14 mouse cellular contexts compared by ENCODE assay signal in the genomic region with DNA sequence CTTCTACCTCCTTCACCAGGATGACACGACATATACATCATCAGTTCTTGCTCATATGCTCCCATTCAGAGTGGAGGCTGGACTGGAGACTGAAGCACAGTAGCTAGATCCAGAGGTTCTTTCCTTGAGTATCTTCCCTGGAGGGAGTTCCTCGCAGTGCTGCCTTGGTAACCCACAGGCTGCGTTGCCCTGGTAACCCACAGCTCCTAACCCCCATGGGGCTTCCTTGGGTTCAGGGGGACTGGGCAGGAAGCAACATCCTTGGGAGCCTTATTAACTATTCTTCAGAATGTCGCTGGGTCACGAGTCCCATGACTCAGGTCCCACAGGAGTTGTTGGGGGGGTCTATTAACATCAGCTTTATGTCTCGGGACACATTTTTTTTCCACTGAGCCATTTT. TPM values are rescaled to one million over a fixed set of nuclear protein-coding genes. Genes with fewer than 3 reads are reported as not detected.
DNase-seq lines count a peak whose midpoint lies in the region; ATAC-seq and TF ChIP-seq lines count a peak whose summit lies in the region.
"Had no signal": no experiment of that assay in that cellular context is flagged by ENCODE, and none has a peak within 500 bp of the region (broad histone marks: within the 10 kb centered on the region; RNA-seq: fewer than 3 reads in every experiment).

No protein-coding gene starts in this region.

- no peak for ATAC-seq in forebrain, embryonic 11.5 days (replicated peaks; ENCODE audit: low FRiP score)
- ATAC-seq in forebrain, embryonic 12.5 days (ENCODE audit: low FRiP score) = no peak
- ATAC-seq in heart, postnatal 0 days (ENCODE audit: insufficient read depth, low read depth) = peak; percentile 28; the same call in 1 of the 2 replicates
- 0 out of 2 replicates have a peak, but pooled peaks have one; percentile 41 for ATAC-seq in neural tube, embryonic 12.5 days (ENCODE audit: low FRiP score, low read depth)

- H3K4me3 ChIP-seq in forebrain, embryonic 11.5 days (ENCODE audit: low read depth, low read length) = no peak overlapping the region
- H3K4me3 ChIP-seq in forebrain, embryonic 12.5 days (replicated peaks) = no peak overlapping the region
- H3K4me3 ChIP-seq in heart, postnatal 0 days (ENCODE audit: low read depth, low read length) = no peak overlapping the region
- no peak overlapping the region for H3K4me3 ChIP-seq in neural tube, embryonic 12.5 days
- H3K4me3 ChIP-seq in cerebellum, adult 2 months (replicated peaks; ENCODE audit: insufficient read depth, low read depth, low read length) = no peak overlapping the region
- H3K4me3 ChIP-seq: hindbrain, embryonic 15.5 days had no signal

- no peaks in the 10 kb centered on the region for H3K27me3 ChIP-seq in forebrain, embryonic 11.5 days (ENCODE audit: control insufficient read depth, insufficient read depth, low read length)
- no peaks in the 10 kb centered on the region; the same call in 1 of the 2 replicates for H3K27me3 ChIP-seq in forebrain, embryonic 12.5 days
- no peaks in the 10 kb centered on the region for H3K27me3 ChIP-seq in heart, postnatal 0 days (ENCODE audit: control insufficient read depth, insufficient read depth, low read length)
- H3K27me3 ChIP-seq in neural tube, embryonic 12.5 days (replicated peaks) = no peaks in the 10 kb centered on the region
- no peaks in the 10 kb centered on the region for H3K27me3 ChIP-seq in cerebellum, adult 2 months (ENCODE audit: control insufficient read depth, insufficient read depth, low read length)
- H3K27me3 ChIP-seq: hindbrain, embryonic 15.5 days had no signal

- no peak overlapping the region for H3K9ac ChIP-seq in forebrain, embryonic 11.5 days (ENCODE audit: low read length)
- no peak overlapping the region for H3K9ac ChIP-seq in forebrain, embryonic 12.5 days
- no peak overlapping the region for H3K9ac ChIP-seq in heart, postnatal 0 days (replicated peaks; ENCODE audit: low read depth, low read length)
- no peak overlapping the region for H3K9ac ChIP-seq in neural tube, embryonic 12.5 days
- H3K9ac ChIP-seq: hindbrain, embryonic 15.5 days had no signal

- WGBS in forebrain, embryonic 11.5 days = 66% methylated on average over 6 of the region's 6 CpGs
- WGBS in forebrain, embryonic 12.5 days = 66% methylated on average over 6 of the region's 6 CpGs
- WGBS in heart, postnatal 0 days = 70% methylated on average over 6 of the region's 6 CpGs
- WGBS in neural tube, embryonic 12.5 days = 54% methylated on average over 6 of the region's 6 CpGs
- WGBS in cerebellum, adult 2 months = 46% methylated on average over 6 of the region's 6 CpGs

- no peak overlapping the region for H3K4me2 ChIP-seq in forebrain, embryonic 11.5 days (ENCODE audit: low read depth, low read length, severe bottlenecking)
- H3K4me2 ChIP-seq in forebrain, embryonic 12.5 days = no peak overlapping the region
- no peak overlapping the region for H3K4me2 ChIP-seq in heart, postnatal 0 days (ENCODE audit: low read depth, low read length)
- H3K4me2 ChIP-seq in neural tube, embryonic 12.5 days (replicated peaks) = no peak overlapping the region
- H3K4me2 ChIP-seq: hindbrain, embryonic 15.5 days; liver, embryonic 11.5 days had no signal

- peak; percentile 43 for DNase-seq in forebrain, embryonic 11.5 days (ENCODE audit: low spot score)
- peak; percentile 28 for DNase-seq in lung, postnatal 36 days
- no peak for DNase-seq in lung, postnatal 25 days (ENCODE audit: low spot score)
- no peak for DNase-seq in heart, postnatal 0 days (ENCODE audit: low spot score)
- no peak for DNase-seq in cerebellum, adult 2 months
- DNase-seq in adrenal gland, postnatal 10 days = no peak
- DNase-seq: adrenal gland, postnatal 14 days; thymus, adult 18-20 months had no signal

- no peak for TF ChIP-seq POLR2A in cerebellum, adult 2 months (IDR thresholded peaks at IDR 0.05; ENCODE audit: borderline replicate concordance, insufficient read depth, low read length)

- no peaks in the 10 kb centered on the region for H3K4me1 ChIP-seq in forebrain, embryonic 11.5 days (replicated peaks; ENCODE audit: control insufficient read depth, insufficient read depth, low read length)
- peaks cover 7% of the 10 kb centered on the region; the same call in 1 of the 2 replicates for H3K4me1 ChIP-seq in forebrain, embryonic 12.5 days
- H3K4me1 ChIP-seq in heart, postnatal 0 days (ENCODE audit: control insufficient read depth, insufficient read depth) = no peaks in the 10 kb centered on the region
- peaks cover 4% of the 10 kb centered on the region for H3K4me1 ChIP-seq in neural tube, embryonic 12.5 days
- H3K4me1 ChIP-seq in cerebellum, adult 2 months (ENCODE audit: control insufficient read depth, insufficient read depth, low read length) = no peaks in the 10 kb centered on the region

- TF ChIP-seq CTCF in heart, postnatal 0 days (IDR thresholded peaks at IDR 0.05; ENCODE audit: low read depth) = no peak
- no peak for TF ChIP-seq CTCF in cerebellum, adult 2 months (IDR thresholded peaks at IDR 0.05; ENCODE audit: borderline replicate concordance, insufficient read depth, low read depth, low read length)

- no peaks in the 10 kb centered on the region for H3K9me3 ChIP-seq in forebrain, embryonic 11.5 days (ENCODE audit: control insufficient read depth, low read length)
- no peaks in the 10 kb centered on the region for H3K9me3 ChIP-seq in forebrain, embryonic 12.5 days
- no peaks in the 10 kb centered on the region for H3K9me3 ChIP-seq in heart, postnatal 0 days (replicated peaks; ENCODE audit: control insufficient read depth, low read length)
- no peaks in the 10 kb centered on the region for H3K9me3 ChIP-seq in neural tube, embryonic 12.5 days
- H3K9me3 ChIP-seq: hindbrain, embryonic 15.5 days had no signal

- H3K27ac ChIP-seq in forebrain, embryonic 11.5 days (ENCODE audit: low read depth, low read length) = no peak overlapping the region
- no peak overlapping the region for H3K27ac ChIP-seq in forebrain, embryonic 12.5 days
- no peak overlapping the region for H3K27ac ChIP-seq in heart, postnatal 0 days (ENCODE audit: low read depth)
- H3K27ac ChIP-seq in neural tube, embryonic 12.5 days = no peak overlapping the region
- H3K27ac ChIP-seq in cerebellum, adult 2 months (ENCODE audit: insufficient read depth, low read length) = no peak overlapping the region
- H3K27ac ChIP-seq: hindbrain, embryonic 15.5 days; kidney, postnatal 0 days had no signal

- TF ChIP-seq EP300 in heart, postnatal 0 days (IDR thresholded peaks at IDR 0.05; ENCODE audit: low read depth) = no peak

- H3K36me3 ChIP-seq in forebrain, embryonic 11.5 days (ENCODE audit: control insufficient read depth, insufficient read depth, low read length) = no peaks in the 10 kb centered on the region
- H3K36me3 ChIP-seq in forebrain, embryonic 12.5 days (replicated peaks) = no peaks in the 10 kb centered on the region
- no peaks in the 10 kb centered on the region for H3K36me3 ChIP-seq in heart, postnatal 0 days (replicated peaks; ENCODE audit: control insufficient read depth, insufficient read depth, low read length)
- H3K36me3 ChIP-seq in neural tube, embryonic 12.5 days = no peaks in the 10 kb centered on the region
- H3K36me3 ChIP-seq: hindbrain, embryonic 15.5 days had no signal

RNA-seq across cellular contexts. Expression of a gene that starts 13.8 kb away (rescaled TPM):
- polyA plus RNA-seq in forebrain, embryonic 11.5 days (2014; fragmentation: Nextera tagmentation; extraction: Ambion mirVana) = 0.20 and 0.28 TPM in 2 replicates
- 0.91 and 1.1 TPM in 2 replicates for polyA plus RNA-seq in forebrain, embryonic 12.5 days (2016; fragmentation: Nextera tagmentation; extraction: Ambion mirVana)
- not detected in 2 replicates for total RNA-seq in heart, postnatal 0 days (2014; rRNA removed; ENCODE audit: low replicate concordance)
- polyA plus RNA-seq in heart, postnatal 0 days (2015; fragmentation: Nextera tagmentation; extraction: Ambion mirVana) = 0.11 and 0.15 TPM in 2 replicates
- 6.7 and 7.6 TPM in 2 replicates for polyA plus RNA-seq in neural tube, embryonic 12.5 days (2016; fragmentation: Nextera tagmentation; extraction: Ambion mirVana)
- 5.1 and 5.3 TPM in 2 replicates for polyA plus RNA-seq in cerebellum, adult 2 months (2012; rRNA removed)
- total RNA-seq in adrenal gland, postnatal 10 days (2021) = 1 to 10 TPM; 1.3 to 1.7 TPM
- total RNA-seq: megakaryocyte, adult 5-6 weeks had no signal

Comparison
In these comparisons a context has a peak if more than half of its experiments do, and no peak if none do; other contexts are left out.
1. DNase-seq: peak in forebrain, embryonic 11.5 days (single experiment) and lung, postnatal 36 days (single experiment); none in lung, postnatal 25 days (single experiment), heart, postnatal 0 days (single experiment), cerebellum, adult 2 months (0 of 2) and adrenal gland, postnatal 10 days (single experiment).
2. ATAC-seq: peak in heart, postnatal 0 days (single experiment) and neural tube, embryonic 12.5 days (single experiment); none in forebrain, embryonic 11.5 days (single experiment) and forebrain, embryonic 12.5 days (single experiment).